Mouse (Mus musculus): ENCODE measurements around the gene Unc119.

DNA sequence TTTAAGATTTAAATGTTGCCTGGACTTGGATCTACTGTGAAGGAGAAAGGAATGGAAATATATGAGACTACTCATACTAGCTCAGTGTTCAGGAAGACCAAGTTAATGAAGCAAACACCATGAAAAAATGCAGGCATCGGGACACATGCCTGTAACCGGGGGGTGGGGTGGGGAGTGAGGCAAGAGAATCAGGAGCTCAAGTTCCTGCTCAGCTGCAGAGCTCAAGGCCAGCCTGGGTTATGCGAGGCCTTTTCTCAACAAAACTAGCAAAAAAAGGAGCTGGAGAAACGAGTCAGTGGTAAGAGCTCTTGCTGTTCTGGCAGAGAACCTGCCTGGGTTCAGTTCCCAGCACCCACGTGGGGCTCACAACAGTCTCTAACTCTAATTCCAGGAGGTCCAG is 9.3 kb upstream of the Unc119 start:
- no peak for TF ChIP-seq HCFC1 (IDR thresholded peaks at IDR 0.05; ENCODE audit: borderline replicate concordance, insufficient read depth, low read length)
- no peak for TF ChIP-seq MAFK (IDR thresholded peaks at IDR 0.05; ENCODE audit: insufficient read depth, low read depth, low read length)
- no peak for TF ChIP-seq ZC3H11A (IDR thresholded peaks at IDR 0.05; ENCODE audit: borderline replicate concordance, low read depth, low read length)
- no peak for TF ChIP-seq CHD2 (IDR thresholded peaks at IDR 0.05; ENCODE audit: low read depth, low read length)

All from ES-E14 (cell line).